Mouse (Mus musculus) forebrain, embryonic 16.5 days (tissue): ENCODE measurements around the gene Tmem30b. TPM values are rescaled to one million over a fixed set of nuclear protein-coding genes. Genes with fewer than 3 reads are reported as not detected.
"Not testable (repeated sequence)": the region's sequence is repeated elsewhere in the genome, so short reads cannot be mapped to it uniquely, and the experiment has no call there.

Experiments
- ATAC-seq: fragments of 200-750 bp; cut with Nextera tagmentation; 2 replicates; pipeline ENCODE4 v1.8.0; 2017; ENCODE audit warnings: mild to moderate bottlenecking, moderate library complexity
- H3K27ac ChIP-seq: fragments of 300-500 bp; sonication (generic); 2 replicates; pipeline ENCODE4 v1.5.1; 2014; ENCODE audit warnings: low read length, control low read depth
- H3K27me3 ChIP-seq: fragments of 300-500 bp; sonication (generic); replicated peaks from 2 replicates; pipeline ENCODE4 v1.6.1; 2014; ENCODE audit warnings: low read length; ENCODE audit not compliant: control insufficient read depth, insufficient read depth
- H3K36me3 ChIP-seq: fragments of 300-500 bp; sonication (generic); 2 replicates; pipeline ENCODE4 v1.6.1; 2014; ENCODE audit not compliant: control insufficient read depth, insufficient read depth
- H3K4me1 ChIP-seq: fragments of 300-500 bp; sonication (generic); replicated peaks from 2 replicates; pipeline ENCODE4 v1.6.1; 2014; ENCODE audit warnings: low read length; ENCODE audit not compliant: control insufficient read depth, insufficient read depth
- H3K4me2 ChIP-seq: fragments of 300-500 bp; sonication (generic); 2 replicates; pipeline ENCODE4 v1.6.1; 2014; ENCODE audit warnings: mild to moderate bottlenecking, low read length, control low read depth
- H3K4me3 ChIP-seq: fragments of 300-500 bp; sonication (generic); replicated peaks from 2 replicates; pipeline ENCODE4 v1.5.1; 2014; ENCODE audit warnings: mild to moderate bottlenecking, low read length, control low read depth
- H3K9ac ChIP-seq: fragments of 300-500 bp; sonication (generic); replicated peaks from 2 replicates; pipeline ENCODE4 v1.6.1; 2014; ENCODE audit warnings: low read depth, low read length, control low read depth
- H3K9me3 ChIP-seq: fragments of 300-500 bp; sonication (generic); 2 replicates; pipeline ENCODE4 v1.6.1; 2016; ENCODE audit warnings: low read length; ENCODE audit not compliant: control insufficient read depth
- WGBS: fragments of 180-500 bp; shearing (Covaris S2); extraction: QIAGEN DNeasy Blood & Tissue Kit; methylation state at CpG from one replicate; pipeline ENCODE4 v1.1.7; 2014; 5-methylcytosine and 5-hydroxymethylcytosine counted together
- polyA plus RNA-seq: library from polyadenylated mRNA; unstranded; fragments of >200 nt; fragmentation: Nextera tagmentation; extraction: Ambion mirVana; gene quantifications from 2 replicates; pipeline ENCODE4 v1.2.1, GENCODE M21; 2015

Gene Tmem30b
- polyA plus RNA-seq, 1 experiment from 2014 or later, result 0.22 TPM

GRCm38 (mm10) chr12:73540402-73540801, 5.8 kb downstream of the Tmem30b start:
- H3K4me2 ChIP-seq, result no peak overlapping the region
- H3K27me3 ChIP-seq, result peaks cover 27% of the 10 kb centered on the region
- ATAC-seq, result no peak
- H3K27ac ChIP-seq, result no peak overlapping the region
- no peaks in the 10 kb centered on the region for H3K9me3 ChIP-seq
- H3K4me1 ChIP-seq, result peaks cover 2% of the 10 kb centered on the region
- H3K4me3 ChIP-seq, result no peak overlapping the region
- H3K36me3 ChIP-seq, result no peaks in the 10 kb centered on the region
- WGBS, result 93% methylated on average over 2 of the region's 2 CpGs
- no peak overlapping the region for H3K9ac ChIP-seq

- Histone ChIP-seq H3K9ac (no peak overlapping the region), H3K4me3 (no peak overlapping the region), H3K4me1 (no peaks in the 10 kb centered on the region), H3K4me2 (no peak overlapping the region), H3K27ac (no peak overlapping the region), H3K9me3 (no peaks in the 10 kb centered on the region), H3K27me3 (peaks cover 14% of the 10 kb centered on the region), H3K36me3 (no peaks in the 10 kb centered on the region)
- no peak for ATAC-seq
- 26% methylated on average over 2 of the region's 2 CpGs for WGBS
Observed at GRCm38 (mm10) chr12:73539151-73539550, 7.0 kb downstream of the Tmem30b start.

GRCm38 (mm10) chr12:73538139-73538508, 8.1 kb downstream of the Tmem30b start:
- WGBS, result 55% methylated on average over 3 of the region's 3 CpGs

GRCm38 (mm10) chr12:73537499-73538138, 8.6 kb downstream of the Tmem30b start:
- no peak overlapping the region for H3K4me2 ChIP-seq
- no peak overlapping the region for H3K9ac ChIP-seq
- ATAC-seq, result no peak
- 26% methylated on average over 17 of the region's 17 CpGs for WGBS
- H3K27me3 ChIP-seq, result peaks cover 9% of the 10 kb centered on the region
- no peaks in the 10 kb centered on the region for H3K4me1 ChIP-seq
- H3K36me3 ChIP-seq, result no peaks in the 10 kb centered on the region
- H3K4me3 ChIP-seq, result no peak overlapping the region
- H3K27ac ChIP-seq, result no peak overlapping the region
- no peaks in the 10 kb centered on the region for H3K9me3 ChIP-seq

More at GRCm38 (mm10) chr12:73538139-73538508, 8.1 kb downstream of the Tmem30b start:
- H3K4me3 ChIP-seq, ATAC-seq, H3K9ac ChIP-seq, H3K4me1 ChIP-seq, H3K4me2 ChIP-seq, H3K9me3 ChIP-seq, H3K36me3 ChIP-seq, H3K27ac ChIP-seq: not testable (repeated sequence)
- H3K27me3 ChIP-seq, result peaks cover 12% of the 10 kb centered on the region

- no peak for ATAC-seq
- Histone ChIP-seq H3K36me3 (no peaks in the 10 kb centered on the region), H3K4me3 (no peak overlapping the region), H3K9me3 (no peaks in the 10 kb centered on the region), H3K27me3 (no peaks in the 10 kb centered on the region), H3K4me2 (no peak overlapping the region), H3K27ac (no peak overlapping the region), H3K4me1 (no peaks in the 10 kb centered on the region), H3K9ac (no peak overlapping the region)
- 13% methylated on average over 9 of the region's 9 CpGs for WGBS
Observed at GRCm38 (mm10) chr12:73534591-73534990, 11.6 kb downstream of the Tmem30b start.

GRCm38 (mm10) chr12:73531889-73532479, 14.2 kb downstream of the Tmem30b start:
- WGBS, result 80% methylated on average over 11 of the region's 11 CpGs
- H3K9me3 ChIP-seq, result no peaks in the 10 kb centered on the region
- no peaks in the 10 kb centered on the region for H3K27me3 ChIP-seq
- H3K4me3 ChIP-seq, result no peak overlapping the region
- ATAC-seq, result no peak
- H3K4me2 ChIP-seq, result no peak overlapping the region
- H3K27ac ChIP-seq, result no peak overlapping the region
- H3K4me1 ChIP-seq, result no peaks in the 10 kb centered on the region
- no peaks in the 10 kb centered on the region for H3K36me3 ChIP-seq
- no peak overlapping the region for H3K9ac ChIP-seq

- Histone ChIP-seq H3K4me2 (no peak overlapping the region), H3K27ac (no peak overlapping the region), H3K36me3 (no peaks in the 10 kb centered on the region), H3K9me3 (no peaks in the 10 kb centered on the region), H3K4me3 (no peak overlapping the region), H3K27me3 (no peaks in the 10 kb centered on the region), H3K4me1 (no peaks in the 10 kb centered on the region), H3K9ac (no peak overlapping the region)
- WGBS, result 89% methylated on average over 11 of the region's 11 CpGs
- no peak for ATAC-seq
Observed at GRCm38 (mm10) chr12:73529590-73529989, 16.6 kb downstream of the Tmem30b start.

GRCm38 (mm10) chr12:73529131-73529530, 17.1 kb downstream of the Tmem30b start:
- no peaks in the 10 kb centered on the region for H3K4me1 ChIP-seq
- ATAC-seq, result no peak
- H3K27ac ChIP-seq, result no peak overlapping the region
- H3K4me2 ChIP-seq, result no peak overlapping the region
- H3K9me3 ChIP-seq, result no peaks in the 10 kb centered on the region
- no peak overlapping the region for H3K9ac ChIP-seq
- no peaks in the 10 kb centered on the region for H3K27me3 ChIP-seq
- no peaks in the 10 kb centered on the region for H3K36me3 ChIP-seq
- WGBS, result 65% methylated on average over 9 of the region's 9 CpGs
- no peak overlapping the region for H3K4me3 ChIP-seq

GRCm38 (mm10) chr12:73528142-73528541, 18.1 kb downstream of the Tmem30b start:
- not testable (repeated sequence) for H3K4me2 ChIP-seq, H3K27me3 ChIP-seq, H3K9me3 ChIP-seq, H3K27ac ChIP-seq, H3K4me3 ChIP-seq, H3K9ac ChIP-seq, H3K36me3 ChIP-seq, ATAC-seq, H3K4me1 ChIP-seq
- WGBS, result 100% methylated on average over 1 of the region's 1 CpGs
